20 mouse cellular contexts compared by ENCODE assay signal in genomic region chr6:85237595-85238337, GRCm38 (mm10). TPM values are rescaled to one million over a fixed set of nuclear protein-coding genes. Genes with fewer than 3 reads are reported as not detected.
DNase-seq lines count a peak whose midpoint lies in the region; ATAC-seq lines count a peak whose summit lies in the region.
"Had no signal": no experiment of that assay in that cellular context is flagged by ENCODE, and none has a peak within 500 bp of the region (broad histone marks: within the 10 kb centered on the region; RNA-seq: fewer than 3 reads in every experiment).

No protein-coding gene starts in this region.

- H3K4me1 ChIP-seq in midbrain, embryonic 12.5 days, result peaks cover 35% of the 10 kb centered on the region
- H3K4me1 ChIP-seq in midbrain, embryonic 15.5 days, result no peaks in the 10 kb centered on the region
- H3K4me1 ChIP-seq in forebrain, embryonic 12.5 days, result peaks cover 52% of the 10 kb centered on the region

- H3K27ac ChIP-seq in midbrain, embryonic 12.5 days (replicated peaks), result no peak overlapping the region
- no peak overlapping the region for H3K27ac ChIP-seq in midbrain, embryonic 15.5 days
- peak overlapping the region; percentile 27; the same call in 1 of the 2 replicates for H3K27ac ChIP-seq in forebrain, embryonic 12.5 days
- H3K27ac ChIP-seq: embryonic facial prominence, embryonic 13.5 days; hindbrain, embryonic 15.5 days had no signal

- H3K36me3 ChIP-seq in midbrain, embryonic 12.5 days, result no peaks in the 10 kb centered on the region
- no peaks in the 10 kb centered on the region for H3K36me3 ChIP-seq in midbrain, embryonic 15.5 days (replicated peaks)
- no peaks in the 10 kb centered on the region for H3K36me3 ChIP-seq in forebrain, embryonic 12.5 days (replicated peaks)
- H3K36me3 ChIP-seq: embryonic facial prominence, embryonic 13.5 days; hindbrain, embryonic 15.5 days had no signal

- 0 out of 2 replicates have a peak, but pooled peaks have one; percentile 19 for ATAC-seq in midbrain, embryonic 12.5 days (ENCODE audit: low FRiP score, low read depth)
- no peak; the same call in 1 of the 2 replicates for ATAC-seq in midbrain, embryonic 15.5 days (replicated peaks)
- ATAC-seq in forebrain, embryonic 12.5 days (ENCODE audit: low FRiP score), result peak; percentile 51; the same call in 1 of the 2 replicates
- ATAC-seq in frontal cortex, adult (ENCODE audit: low TSS enrichment), result no peak; the same call in none of the 2 replicates

- no peak overlapping the region for H3K4me3 ChIP-seq in midbrain, embryonic 12.5 days
- H3K4me3 ChIP-seq in midbrain, embryonic 15.5 days, result no peak overlapping the region
- H3K4me3 ChIP-seq in forebrain, embryonic 12.5 days (replicated peaks), result no peak overlapping the region
- H3K4me3 ChIP-seq: embryonic facial prominence, embryonic 13.5 days; hindbrain, embryonic 15.5 days; megakaryocyte, embryonic 14.5 days; myocyte had no signal

- WGBS in midbrain, embryonic 12.5 days, result 54% methylated on average over 10 of the region's 10 CpGs
- 52% methylated on average over 10 of the region's 10 CpGs for WGBS in midbrain, embryonic 15.5 days
- 45% methylated on average over 10 of the region's 10 CpGs for WGBS in forebrain, embryonic 12.5 days

- H3K27me3 ChIP-seq in midbrain, embryonic 12.5 days, result no peaks in the 10 kb centered on the region; the same call in 1 of the 2 replicates
- H3K27me3 ChIP-seq in midbrain, embryonic 15.5 days (replicated peaks), result no peaks in the 10 kb centered on the region
- H3K27me3 ChIP-seq in forebrain, embryonic 12.5 days, result peaks cover 4% of the 10 kb centered on the region; the same call in 1 of the 2 replicates
- H3K27me3 ChIP-seq: embryonic facial prominence, embryonic 13.5 days; hindbrain, embryonic 15.5 days had no signal

- H3K4me2 ChIP-seq in midbrain, embryonic 12.5 days (replicated peaks), result no peak overlapping the region
- H3K4me2 ChIP-seq in midbrain, embryonic 15.5 days, result no peak overlapping the region
- H3K4me2 ChIP-seq in forebrain, embryonic 12.5 days, result no peak overlapping the region
- H3K4me2 ChIP-seq: embryonic facial prominence, embryonic 13.5 days; hindbrain, embryonic 15.5 days had no signal

- DNase-seq in layer of hippocampus, postnatal 10 days (ENCODE audit: low spot score in 2 of 2), result peak; percentile 69 to 79
- DNase-seq in telencephalon, adult 2 months (ENCODE audit: low read depth, low spot score), result peak; percentile 42
- no peak for DNase-seq in kidney, adult 18-20 months
- no peak for DNase-seq in lung, adult 18-20 months

- no peaks in the 10 kb centered on the region for H3K9me3 ChIP-seq in midbrain, embryonic 12.5 days
- no peaks in the 10 kb centered on the region for H3K9me3 ChIP-seq in midbrain, embryonic 15.5 days
- no peaks in the 10 kb centered on the region for H3K9me3 ChIP-seq in forebrain, embryonic 12.5 days
- H3K9me3 ChIP-seq: embryonic facial prominence, embryonic 13.5 days; hindbrain, embryonic 15.5 days; megakaryocyte, embryonic 14.5 days had no signal

- H3K9ac ChIP-seq in midbrain, embryonic 12.5 days (replicated peaks), result no peak overlapping the region
- H3K9ac ChIP-seq in midbrain, embryonic 15.5 days, result no peak overlapping the region
- no peak overlapping the region for H3K9ac ChIP-seq in forebrain, embryonic 12.5 days
- H3K9ac ChIP-seq: embryonic facial prominence, embryonic 13.5 days; hindbrain, embryonic 15.5 days had no signal

RNA-seq across cellular contexts. Expression of gene Emx1, which starts 50.5 kb away (rescaled TPM):
- polyA plus RNA-seq in midbrain, embryonic 12.5 days (2016; fragmentation: Nextera tagmentation; extraction: Ambion mirVana), result 3.3 and 7.9 TPM in 2 replicates
- 1.4 and 3.2 TPM in 2 replicates for polyA plus RNA-seq in midbrain, embryonic 15.5 days (2015; fragmentation: Nextera tagmentation; extraction: Ambion mirVana)
- polyA plus RNA-seq in forebrain, embryonic 12.5 days (2016; fragmentation: Nextera tagmentation; extraction: Ambion mirVana), result 71.6 and 89.0 TPM in 2 replicates
- total RNA-seq in layer of hippocampus, postnatal 10 days (2021), result 10 to 100 TPM; 22.1 to 23.1 TPM
- total RNA-seq: adrenal gland, postnatal 25 days; common myeloid progenitor, adult 5-6 weeks; liver, adult 2 months; MEL had no signal
- polyA plus RNA-seq: heart, embryonic 16.5 days; liver, adult 2 months; lung, embryonic 16.5 days; myocyte; small intestine, adult 2 months; stomach, embryonic 14.5 days had no signal

Comparison
In these comparisons a context has a peak if more than half of its experiments do, and no peak if none do; other contexts are left out.
1. ATAC-seq: peak in midbrain, embryonic 12.5 days (single experiment) and forebrain, embryonic 12.5 days (single experiment); none in midbrain, embryonic 15.5 days (single experiment) and frontal cortex, adult (single experiment).
2. DNase-seq: peak in layer of hippocampus, postnatal 10 days (2 of 2) and telencephalon, adult 2 months (single experiment); none in kidney, adult 18-20 months (single experiment) and lung, adult 18-20 months (0 of 2).